Mouse (Mus musculus): ENCODE measurements around the gene Poc1a.

Poc1a gene

GRCm38 (mm10) chr9:106265358-106266075, 15.3 kb upstream of the Poc1a start:
- no peak for DNase-seq

- DNase-seq = no peak
Observed at GRCm38 (mm10) chr9:106266936-106267657, 13.8 kb upstream of the Poc1a start.

- no peak for DNase-seq
Observed at GRCm38 (mm10) chr9:106268421-106268820, 12.4 kb upstream of the Poc1a start.

DNA sequence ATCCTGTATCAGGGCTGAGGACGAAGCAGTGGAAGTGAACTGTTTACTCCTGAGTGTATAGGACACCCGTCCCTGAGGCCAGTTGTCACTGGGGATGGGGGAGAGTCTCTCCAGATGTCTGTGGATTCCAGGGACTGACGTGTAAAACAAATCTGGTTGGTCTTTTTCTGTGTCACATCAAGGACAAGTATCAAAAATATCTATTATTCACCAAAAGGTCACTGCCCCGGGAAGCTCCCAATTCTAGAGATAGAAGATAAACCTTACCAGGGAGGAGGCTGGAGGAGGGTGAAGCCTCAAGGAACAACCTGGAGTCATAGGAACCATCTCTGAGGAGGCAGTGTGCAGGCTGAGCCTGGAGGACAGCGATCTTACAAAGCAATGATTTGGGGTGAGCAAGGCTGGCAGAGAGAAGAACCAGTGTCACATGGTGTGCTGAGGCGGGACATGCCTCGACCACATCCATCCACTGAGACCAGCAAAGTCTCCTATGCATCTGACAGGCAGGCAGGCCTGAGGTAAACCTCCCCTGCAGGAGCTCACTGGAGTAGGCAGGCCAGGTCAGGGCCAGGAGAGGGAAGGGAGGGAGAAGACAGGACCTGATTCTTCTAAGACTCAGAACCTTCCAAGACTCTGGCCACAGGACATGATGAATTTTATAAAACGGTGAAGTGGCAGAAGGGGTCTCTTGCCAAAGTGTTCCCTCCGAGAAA, 11.6 kb upstream of the Poc1a start:
- no peak for DNase-seq

- DNase-seq = no peak
Observed at GRCm38 (mm10) chr9:106269879-106270278, 11.0 kb upstream of the Poc1a start.

DNA sequence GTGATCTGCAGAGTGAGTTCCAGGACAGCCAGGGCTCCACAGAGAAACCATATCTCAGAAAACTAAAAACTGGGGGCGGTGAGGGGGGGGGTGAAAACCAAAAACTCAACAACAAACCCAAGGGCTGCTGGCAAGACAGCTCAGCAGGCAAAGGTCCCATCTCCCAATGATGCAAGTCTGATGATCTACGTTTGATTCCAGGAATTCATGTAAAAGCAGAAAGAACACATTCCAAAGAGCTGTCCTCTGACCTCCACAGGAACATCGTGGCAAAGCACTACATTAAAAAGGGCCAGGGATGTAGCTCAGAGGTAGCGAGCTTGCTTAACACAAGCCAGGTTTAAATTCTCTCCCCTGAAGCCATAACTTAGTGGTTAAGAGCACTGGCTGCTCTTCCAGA, 10.2 kb upstream of the Poc1a start:
- DNase-seq = no peak

GRCm38 (mm10) chr9:106272288-106272687, 8.6 kb upstream of the Poc1a start:
- DNase-seq = no peak

DNA sequence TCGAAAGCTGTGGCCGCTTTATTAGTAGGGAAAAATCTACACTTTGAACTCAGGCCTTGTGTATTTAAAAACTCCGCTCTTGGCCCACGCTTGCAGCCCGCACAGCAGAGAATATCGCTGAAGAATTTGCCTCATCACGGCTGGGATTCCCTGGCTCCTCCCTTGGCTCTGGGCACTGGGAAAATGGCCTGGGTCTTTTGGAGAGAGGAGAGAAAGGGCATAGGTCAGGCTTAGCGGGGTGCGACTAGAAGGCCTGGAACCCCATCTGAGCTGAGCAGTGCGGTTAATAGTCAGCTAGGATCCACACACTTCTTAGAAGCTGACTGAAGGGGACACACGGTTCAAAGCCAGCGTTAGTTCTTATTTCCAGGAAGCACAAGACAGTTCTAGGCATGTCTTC, 7.6 kb upstream of the Poc1a start:
- DNase-seq = no peak

DNA sequence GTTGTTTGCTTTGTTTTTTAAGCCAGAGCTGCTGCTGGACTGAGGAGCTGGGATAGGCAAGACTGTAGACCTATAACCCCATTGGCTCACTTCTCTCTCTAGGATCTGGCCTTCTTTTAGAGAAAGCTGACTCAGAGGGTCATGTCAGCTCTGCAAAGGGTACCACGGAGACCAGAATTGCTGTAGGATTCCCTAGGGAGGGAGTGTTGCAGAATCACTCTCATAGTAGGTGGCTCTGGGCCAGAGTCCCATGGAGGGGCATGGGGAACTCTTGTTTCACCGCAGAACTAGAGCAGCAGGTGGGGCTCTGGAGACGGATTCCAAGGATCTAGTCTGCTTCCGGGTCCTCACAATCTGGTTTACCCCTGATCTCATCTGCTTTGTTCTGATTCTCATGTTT, 7.1 kb upstream of the Poc1a start:
- no peak for DNase-seq

DNA sequence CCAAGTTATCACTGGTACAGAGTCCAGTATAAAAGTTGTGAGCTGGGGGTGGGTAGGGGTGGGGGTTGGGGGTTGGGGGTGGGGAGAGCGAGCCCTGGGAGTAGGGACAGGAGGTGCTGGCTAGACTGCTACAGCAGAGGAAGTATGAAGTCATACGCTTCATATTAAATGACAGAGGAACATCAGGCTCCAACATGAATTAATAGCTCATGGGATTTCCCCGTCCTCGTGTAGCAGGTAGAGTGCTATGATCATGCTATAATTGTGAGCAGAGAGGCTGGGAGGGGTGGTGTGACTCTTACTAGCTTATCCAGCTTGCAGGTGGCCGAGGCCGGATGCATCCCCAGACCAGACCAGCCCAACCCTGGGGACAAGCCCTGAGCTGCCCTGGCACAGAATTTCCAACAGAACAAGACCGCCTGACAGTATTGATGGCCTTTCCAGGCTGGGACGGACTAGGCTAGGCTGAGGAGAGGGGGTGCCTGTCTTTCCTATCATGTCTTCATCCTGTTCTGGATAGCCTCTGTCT, 6.1 kb upstream of the Poc1a start:
- DNase-seq = no peak

GRCm38 (mm10) chr9:106275806-106276205, 5.1 kb upstream of the Poc1a start:
- DNase-seq = no peak

DNA sequence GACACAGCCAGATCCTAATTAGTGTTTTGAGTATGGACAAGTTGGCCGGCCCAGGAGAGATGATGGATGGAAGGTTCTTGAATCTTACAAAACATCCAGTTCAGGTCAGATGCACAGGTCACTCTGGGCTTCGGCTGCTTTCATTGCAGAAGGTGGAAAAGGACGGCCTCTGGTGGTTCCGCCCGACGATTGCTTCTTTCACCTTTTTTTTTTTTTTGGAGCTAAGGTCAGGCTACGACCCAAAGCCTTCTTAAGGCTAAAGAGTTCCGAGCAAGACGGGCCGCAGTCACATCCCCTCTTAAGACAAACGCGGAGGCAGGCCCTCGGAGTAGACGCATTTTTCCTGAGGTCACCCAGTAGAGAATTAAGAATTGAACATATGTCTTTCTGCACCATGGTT, 475 bp upstream of the Poc1a start:
- DNase-seq = no peak

DNA sequence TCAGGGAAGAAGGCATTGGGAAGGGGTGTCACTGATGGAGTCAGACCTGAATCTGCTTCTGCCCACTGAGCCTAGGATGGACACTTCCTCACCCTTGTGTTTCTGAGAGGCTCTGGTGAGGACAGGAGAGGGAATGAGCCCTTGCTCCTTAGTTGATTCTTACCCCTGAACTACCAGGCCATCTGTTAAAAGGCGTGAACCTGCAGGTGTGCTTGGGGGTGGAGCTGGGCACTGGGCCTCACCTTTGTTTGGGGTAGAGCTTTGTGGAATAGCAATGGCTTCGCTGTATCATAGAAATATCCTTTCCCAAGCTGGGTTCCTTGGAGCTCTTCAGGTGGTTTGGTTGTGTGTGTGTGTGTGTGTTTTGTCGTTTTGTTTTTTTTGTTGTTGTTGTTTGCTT, 1.2 kb downstream of the Poc1a start:
- DNase-seq = no peak

GRCm38 (mm10) chr9:106287165-106287564, 6.3 kb downstream of the Poc1a start:
- no peak for DNase-seq

DNA sequence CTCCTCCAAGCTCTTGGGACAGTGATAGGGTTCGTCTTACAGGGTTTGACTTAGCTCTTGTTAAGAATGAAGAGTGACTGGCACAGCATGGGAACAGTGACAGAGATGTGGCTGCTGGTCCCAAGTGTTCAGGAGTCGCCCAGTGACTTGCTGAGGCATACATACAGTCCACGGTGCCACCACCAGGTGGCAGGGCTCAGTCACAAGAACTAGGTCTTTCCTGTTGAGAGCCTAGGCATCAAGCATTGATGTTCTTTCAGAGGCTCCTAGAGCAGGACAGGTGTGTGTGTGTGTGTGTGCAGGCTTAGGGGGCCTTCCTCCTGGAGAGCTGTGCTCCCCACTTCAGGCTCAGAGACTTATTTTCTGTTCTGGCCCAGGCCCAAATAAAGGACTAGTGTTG, 8.0 kb downstream of the Poc1a start:
- peak; percentile 88 for DNase-seq

- no peak for DNase-seq
Observed at GRCm38 (mm10) chr9:106289841-106290240, 9.0 kb downstream of the Poc1a start.

- peak; percentile 89 for DNase-seq
Observed at GRCm38 (mm10) chr9:106290636-106291122, 9.8 kb downstream of the Poc1a start.

GRCm38 (mm10) chr9:106293569-106294156, 12.8 kb downstream of the Poc1a start:
- DNase-seq = peak; percentile 73

- DNase-seq = no peak
Observed at GRCm38 (mm10) chr9:106296637-106297174, 15.8 kb downstream of the Poc1a start.

DNA sequence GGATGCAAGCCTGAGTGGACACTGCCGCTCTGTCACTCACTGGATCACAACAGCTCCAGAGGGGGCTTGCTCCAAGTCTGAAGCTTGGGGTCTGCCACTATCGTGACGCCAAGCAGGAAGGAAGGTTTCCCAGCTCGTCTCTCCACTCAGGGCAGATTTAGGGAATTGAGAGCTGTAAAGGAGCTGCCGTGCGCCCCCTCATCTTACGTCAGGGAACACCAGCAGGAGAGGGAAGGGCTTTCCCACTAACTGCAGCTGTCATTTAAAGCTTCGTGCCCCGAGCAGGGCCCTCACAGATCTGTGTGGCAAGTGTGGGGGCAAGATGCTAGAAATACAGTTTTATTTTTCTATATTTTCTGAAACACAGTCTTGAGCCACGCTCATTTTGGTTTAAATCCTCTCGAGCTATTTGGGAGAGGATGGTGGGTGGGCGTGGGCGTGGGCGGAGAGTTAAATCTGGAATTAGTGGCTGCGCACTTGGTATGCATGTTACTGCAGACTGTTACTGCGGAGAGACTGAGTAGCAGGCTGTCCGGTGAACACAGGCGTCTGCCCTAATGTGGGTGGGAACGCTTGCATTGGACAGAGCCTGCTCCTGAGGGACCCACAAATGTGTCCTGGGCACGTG, 19.4 kb downstream of the Poc1a start:
- DNase-seq = peak; percentile 91

DNA sequence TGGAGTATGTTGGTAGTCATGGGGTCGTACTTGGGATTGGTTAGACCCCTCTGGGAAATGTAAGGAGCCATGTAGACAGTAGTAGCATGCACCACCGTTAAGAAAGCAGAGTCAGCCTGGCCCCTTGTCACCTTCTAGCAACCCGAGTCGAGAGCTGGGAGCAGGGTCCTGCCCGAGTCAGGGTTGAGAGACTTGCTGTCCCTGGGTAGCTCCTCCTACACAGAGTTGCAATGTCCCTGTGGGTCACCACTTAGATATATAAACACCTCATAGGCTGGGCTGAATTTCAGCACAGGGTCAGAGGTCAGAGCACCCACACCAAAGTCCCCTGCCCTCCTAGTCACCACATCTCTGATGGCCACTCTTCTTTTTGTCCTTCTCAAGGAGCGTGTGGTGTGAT, 20.1 kb downstream of the Poc1a start:
- no peak for DNase-seq

DNA sequence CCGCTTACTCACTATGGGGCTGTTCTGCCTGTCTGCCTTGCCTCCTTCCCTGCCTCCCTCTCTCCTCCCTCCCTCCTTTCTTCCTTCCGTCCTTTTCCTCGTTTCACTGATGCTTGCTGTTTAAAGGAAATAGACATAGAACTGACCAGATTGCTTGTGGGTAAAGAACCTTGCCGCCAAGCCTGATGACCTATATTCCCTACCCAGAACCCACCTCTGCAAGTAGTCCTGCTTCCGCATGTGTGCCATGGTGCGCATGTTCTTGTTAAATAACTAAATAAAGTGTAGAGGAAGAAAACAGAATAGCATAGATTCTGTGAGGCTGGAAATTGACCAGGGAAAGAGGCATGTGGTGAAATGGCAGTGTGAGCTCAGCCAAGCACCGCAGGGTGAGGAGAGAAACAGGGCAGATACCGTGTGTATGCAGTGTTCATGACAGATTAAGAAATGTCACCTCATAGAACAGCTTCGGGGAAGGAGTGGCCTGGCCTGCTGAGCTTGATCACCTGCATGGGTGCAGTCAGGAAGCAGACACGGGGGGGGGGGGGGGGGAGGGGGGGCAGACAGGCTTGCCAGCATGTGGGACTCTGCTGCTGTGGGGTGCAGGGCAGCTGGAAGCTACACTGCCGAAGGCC, 20.7 kb downstream of the Poc1a start:
- no peak for DNase-seq

All from right cerebral cortex, adult 18-20 months (tissue).